Mouse (Mus musculus) bone marrow macrophage, adult 2 months (primary cell): Measurements from ENCODE around the gene Abtb2. TPM values are rescaled to one million over a fixed set of nuclear protein-coding genes. Genes with fewer than 3 reads are reported as not detected.

Source experiments
- H3K27ac ChIP-seq: 2 replicates; pipeline ENCODE4 v1.5.1; 2012; ENCODE audit warnings: low read depth, low read length; ENCODE audit not compliant: insufficient read depth
- H3K4me1 ChIP-seq: 2 replicates; pipeline ENCODE4 v1.6.1; 2012; ENCODE audit warnings: low read length; ENCODE audit not compliant: control insufficient read depth, insufficient read depth
- H3K4me3 ChIP-seq: 2 replicates; pipeline ENCODE4 v1.5.1; 2012; ENCODE audit warnings: mild to moderate bottlenecking, low read length, moderate library complexity; ENCODE audit not compliant: insufficient read depth
- CTCF ChIP-seq: IDR thresholded peaks from 2 replicates; pipeline ENCODE4 v1.5.1; 2012; ENCODE audit warnings: low read depth, mild to moderate bottlenecking, low read length, moderate library complexity
- POLR2A ChIP-seq: IDR thresholded peaks from 2 replicates; pipeline ENCODE4 v1.6.1; 2012; ENCODE audit warnings: mild to moderate bottlenecking, low read depth, low read length, borderline replicate concordance
- polyA plus RNA-seq: library from polyadenylated mRNA; stranded (reverse); fragments of >200 nt; gene quantifications from 2 replicates; pipeline ENCODE4 v1.2.4, GENCODE M21; 2012; ENCODE audit not compliant: missing spikeins, insufficient read depth, insufficient read length

Gene Abtb2
- polyA plus RNA-seq, 1 experiment = 0.32 TPM

- TF ChIP-seq CTCF = no peak
- TF ChIP-seq POLR2A = no peak
- H3K27ac ChIP-seq = no peak overlapping the region
- H3K4me3 ChIP-seq = no peak overlapping the region
- peaks cover 6% of the 10 kb centered on the region for H3K4me1 ChIP-seq
Observed at GRCm38 (mm10) chr2:103696177-103696576, 130.1 kb downstream of the Abtb2 start.

GRCm38 (mm10) chr2:103700514-103700913, 134.4 kb downstream of the Abtb2 start:
- H3K4me1 ChIP-seq = peaks cover 6% of the 10 kb centered on the region

GRCm38 (mm10) chr2:103703336-103703735, 137.2 kb downstream of the Abtb2 start:
- TF ChIP-seq CTCF (no peak), POLR2A (no peak)
- peaks cover 6% of the 10 kb centered on the region for H3K4me1 ChIP-seq
- no peak overlapping the region for H3K4me3 ChIP-seq
- H3K27ac ChIP-seq = no peak overlapping the region

More at GRCm38 (mm10) chr2:103700514-103700913, 134.4 kb downstream of the Abtb2 start:
- Histone ChIP-seq H3K4me3 (no peak overlapping the region), H3K27ac (no peak overlapping the region)
- TF ChIP-seq POLR2A = no peak
- no peak for TF ChIP-seq CTCF

- Histone ChIP-seq H3K27ac (no peak overlapping the region), H3K4me3 (no peak overlapping the region), H3K4me1 (peaks cover 6% of the 10 kb centered on the region)
- no peak for TF ChIP-seq CTCF
- TF ChIP-seq POLR2A = no peak
Observed at GRCm38 (mm10) chr2:103703865-103704264, 137.8 kb downstream of the Abtb2 start.

- Histone ChIP-seq H3K4me3 (no peak overlapping the region), H3K27ac (no peak overlapping the region), H3K4me1 (no peaks in the 10 kb centered on the region)
- TF ChIP-seq POLR2A = no peak
- no peak for TF ChIP-seq CTCF
Observed at GRCm38 (mm10) chr2:103705826-103706225, 139.7 kb downstream of the Abtb2 start.

GRCm38 (mm10) chr2:103706226-103706625, 140.1 kb downstream of the Abtb2 start:
- H3K27ac ChIP-seq = no peak overlapping the region

GRCm38 (mm10) chr2:103707056-103707776, 141.1 kb downstream of the Abtb2 start:
- no peak overlapping the region for H3K27ac ChIP-seq
- TF ChIP-seq CTCF = no peak
- no peak for TF ChIP-seq POLR2A
- no peaks in the 10 kb centered on the region for H3K4me1 ChIP-seq

More at GRCm38 (mm10) chr2:103706226-103706625, 140.1 kb downstream of the Abtb2 start:
- no peaks in the 10 kb centered on the region for H3K4me1 ChIP-seq
- no peak overlapping the region for H3K4me3 ChIP-seq
- no peak for TF ChIP-seq POLR2A
- no peak for TF ChIP-seq CTCF

GRCm38 (mm10) chr2:103710849-103711248, 144.7 kb downstream of the Abtb2 start:
- no peak overlapping the region for H3K27ac ChIP-seq
- no peak for TF ChIP-seq POLR2A
- no peak for TF ChIP-seq CTCF

More at GRCm38 (mm10) chr2:103707056-103707776, 141.1 kb downstream of the Abtb2 start:
- H3K4me3 ChIP-seq = no peak overlapping the region

GRCm38 (mm10) chr2:103713831-103714230, 147.7 kb downstream of the Abtb2 start:
- TF ChIP-seq CTCF = no peak
- TF ChIP-seq POLR2A = no peak
- H3K27ac ChIP-seq = no peak overlapping the region
- H3K4me1 ChIP-seq = no peaks in the 10 kb centered on the region
- no peak overlapping the region for H3K4me3 ChIP-seq

More at GRCm38 (mm10) chr2:103710849-103711248, 144.7 kb downstream of the Abtb2 start:
- H3K4me1 ChIP-seq = no peaks in the 10 kb centered on the region
- H3K4me3 ChIP-seq = no peak overlapping the region

GRCm38 (mm10) chr2:103714412-103714811, 148.3 kb downstream of the Abtb2 start:
- no peak overlapping the region for H3K27ac ChIP-seq
- H3K4me3 ChIP-seq = no peak overlapping the region
- no peaks in the 10 kb centered on the region for H3K4me1 ChIP-seq
- TF ChIP-seq POLR2A = no peak
- no peak for TF ChIP-seq CTCF
